Mouse (Mus musculus): ENCODE results near the gene Ccdc80.

Ccdc80 gene

DNA sequence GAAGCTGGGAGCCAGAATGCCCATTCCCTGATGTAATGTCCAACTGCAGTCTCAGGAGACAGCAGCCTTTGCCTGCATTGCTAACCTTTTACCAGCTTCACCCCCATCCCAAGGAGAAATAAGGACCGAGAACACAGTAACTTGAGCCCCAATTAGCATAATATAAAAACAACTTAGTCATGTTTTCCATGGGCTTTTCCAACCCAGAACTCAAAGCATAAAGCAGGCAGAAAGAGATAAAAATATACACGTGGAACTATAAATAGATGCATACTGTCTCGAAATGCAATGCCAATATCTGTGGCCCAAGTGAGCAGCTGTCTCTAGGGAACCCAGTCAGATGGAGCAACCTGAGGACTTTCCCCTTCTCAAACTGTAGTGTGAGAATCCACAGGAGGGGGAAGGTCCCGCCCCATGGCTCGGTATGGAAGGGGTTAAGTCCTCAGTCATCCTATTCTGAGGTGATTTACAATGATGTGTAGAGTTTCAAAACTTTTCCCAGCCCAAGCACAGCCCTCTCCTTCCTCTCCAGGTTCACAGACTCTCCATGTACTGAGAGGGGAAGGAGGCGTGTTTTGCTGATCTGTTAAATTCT lies at the start of gene Ccdc80:
Ccdc80 (plus strand) TSS at position 266 of the 595 bp plus-strand sequence.
- DNase-seq = peak; percentile 9

DNA sequence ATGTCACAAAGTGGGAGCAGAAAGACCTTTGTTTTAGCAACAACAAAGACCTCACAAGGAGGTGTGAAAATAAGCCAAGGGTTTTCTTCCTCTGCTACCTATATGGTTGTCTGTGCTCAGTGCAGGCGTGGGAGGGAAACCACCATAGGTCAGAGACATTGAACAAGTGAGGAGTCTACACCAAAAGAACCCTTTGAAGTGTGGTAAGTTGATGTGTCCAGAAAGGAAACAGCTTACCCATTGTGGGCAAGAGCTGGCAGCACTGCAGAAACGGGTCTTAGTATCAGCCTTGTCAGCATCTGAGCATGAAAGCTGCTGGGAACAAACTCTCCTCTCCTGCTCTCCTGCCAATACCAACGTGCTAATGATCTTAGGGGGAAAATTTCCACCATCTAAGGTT lies 48.4 kb upstream of the Ccdc80 start:
- no peak for DNase-seq

DNA sequence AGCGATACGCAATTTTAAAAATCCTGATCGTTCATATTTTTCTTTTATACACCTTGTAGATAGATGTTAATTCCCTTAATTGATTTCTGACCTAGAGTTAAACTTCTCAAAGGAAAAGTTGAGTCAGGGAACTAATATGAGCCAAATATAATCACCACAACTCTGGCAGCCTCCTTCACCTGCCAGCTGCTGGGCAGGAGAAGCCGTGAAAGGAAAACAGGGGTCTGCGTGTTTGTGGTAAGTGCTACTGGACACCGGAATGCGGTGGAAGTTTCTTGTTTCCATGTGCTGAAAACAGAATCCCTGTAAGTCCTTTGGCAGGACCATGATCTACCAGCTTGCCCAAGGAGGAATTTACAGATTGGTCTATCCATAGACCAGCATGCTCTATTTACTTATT lies 36.0 kb upstream of the Ccdc80 start:
- DNase-seq = no peak

DNA sequence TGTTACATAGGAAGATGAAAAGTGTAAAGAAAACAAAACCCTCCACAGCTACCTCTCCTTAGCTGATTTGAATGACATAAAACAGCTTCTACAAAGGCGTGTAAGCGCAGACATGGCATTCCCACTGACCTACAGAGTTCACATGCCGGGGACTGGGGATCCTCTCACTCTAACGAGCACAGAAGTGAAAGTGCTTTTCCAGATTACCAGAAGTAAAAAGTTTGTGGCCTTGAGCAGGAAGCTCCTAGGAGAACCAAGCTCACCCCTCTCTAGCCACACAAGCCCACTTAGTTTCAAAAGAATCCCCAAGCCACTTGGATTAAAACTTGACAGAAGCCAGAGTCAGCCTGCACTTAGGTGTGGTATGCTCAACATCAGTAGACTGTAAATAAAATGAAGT lies 35.3 kb upstream of the Ccdc80 start:
- no peak for DNase-seq

DNA sequence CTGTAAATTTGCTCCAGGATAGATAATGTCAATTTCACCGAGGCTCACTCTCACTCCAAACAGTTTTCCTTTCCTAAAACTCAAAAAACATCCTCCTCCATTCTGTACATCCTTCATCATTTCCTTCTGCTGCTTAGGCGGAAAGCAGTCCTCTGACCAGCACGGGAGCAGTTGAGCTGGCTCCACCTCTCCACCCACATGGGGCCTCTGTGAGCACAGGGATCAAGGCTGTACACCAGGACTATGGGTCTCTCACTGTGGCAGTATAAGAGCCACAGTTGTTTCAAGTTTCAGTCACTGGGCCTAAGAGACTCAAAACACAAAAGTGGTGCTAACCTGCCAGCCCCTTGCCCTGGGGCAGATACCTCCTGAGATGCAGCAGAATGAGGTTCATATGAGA lies 32.1 kb upstream of the Ccdc80 start:
- no peak for DNase-seq

DNA sequence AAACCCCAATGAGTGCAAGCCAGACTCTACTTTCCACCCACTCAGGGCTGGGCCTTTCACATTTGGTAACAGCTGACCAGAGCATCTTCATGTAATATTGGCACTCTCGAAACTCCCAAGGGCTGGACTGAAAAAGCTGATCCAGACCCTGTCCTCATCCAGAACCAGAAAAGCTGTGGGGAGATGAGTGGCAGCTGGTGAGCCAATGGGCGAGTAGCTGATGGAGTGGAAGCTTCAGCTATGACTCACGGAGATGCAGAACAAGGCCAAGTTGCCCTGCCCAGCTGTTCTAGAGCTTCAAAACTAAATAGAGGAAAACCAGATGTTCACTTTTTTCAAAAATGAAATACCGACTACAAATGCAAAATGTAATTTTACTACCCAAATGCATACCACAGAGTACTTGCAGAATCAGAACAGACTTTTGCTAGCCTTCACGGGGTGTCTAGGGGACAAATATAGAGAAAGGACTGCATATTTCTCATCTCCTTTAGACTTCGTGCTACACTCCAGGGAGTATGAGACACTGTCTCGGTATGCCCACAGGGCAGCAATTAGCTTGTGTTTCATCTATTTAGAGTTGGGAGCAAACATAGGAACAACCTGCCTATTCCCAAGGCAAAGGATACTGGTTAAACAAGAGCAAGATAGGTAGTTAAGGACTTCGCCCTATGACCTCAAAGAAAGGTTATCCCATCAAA lies 22.7 kb upstream of the Ccdc80 start:
- no peak for DNase-seq

DNA sequence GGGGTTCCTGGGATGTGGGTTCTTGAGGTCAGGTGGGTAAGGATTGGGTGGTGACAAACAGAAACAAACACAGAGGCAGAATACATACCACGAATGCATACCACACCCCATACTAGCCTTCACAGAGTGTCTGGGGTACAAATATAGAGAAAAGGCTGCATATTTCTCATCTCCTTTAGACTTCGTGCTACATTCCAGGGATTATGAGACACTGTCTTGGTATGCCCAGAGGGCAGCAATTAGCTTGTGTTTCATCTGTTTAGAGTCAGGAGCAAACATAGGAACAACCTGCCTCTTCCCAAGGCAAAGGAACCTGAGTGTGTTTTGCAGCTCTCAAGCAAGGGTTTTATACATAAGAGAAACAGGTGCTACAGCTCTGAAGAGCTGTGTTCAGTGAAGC lies 21.8 kb upstream of the Ccdc80 start:
- no peak for DNase-seq

DNA sequence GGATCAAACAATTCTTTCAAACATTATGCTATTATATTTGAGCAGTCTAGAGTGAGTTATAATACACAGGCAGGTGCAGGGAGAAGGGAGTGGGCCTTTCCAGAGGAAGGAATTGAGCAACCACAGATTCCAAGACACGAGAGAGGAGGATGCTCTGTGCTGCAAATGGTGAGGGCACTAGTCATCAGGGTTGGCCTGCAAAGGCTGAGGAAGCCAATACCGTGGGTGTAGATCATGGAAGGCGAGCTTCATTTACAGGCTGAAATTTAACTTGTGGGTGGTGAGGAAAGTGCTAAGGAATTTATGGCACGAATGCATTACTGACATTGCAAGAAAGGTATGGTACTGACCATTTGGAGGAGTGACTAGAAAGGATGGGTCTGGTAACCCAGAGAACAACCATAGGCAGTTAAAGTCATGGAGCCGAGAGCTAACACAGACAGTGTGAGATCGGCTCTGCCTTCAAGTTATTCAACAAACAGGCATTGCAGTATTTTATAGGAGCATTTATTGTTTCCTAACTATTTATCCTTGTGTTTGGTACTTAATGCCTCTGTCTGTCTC lies 15.6 kb upstream of the Ccdc80 start:
- DNase-seq = no peak

DNA sequence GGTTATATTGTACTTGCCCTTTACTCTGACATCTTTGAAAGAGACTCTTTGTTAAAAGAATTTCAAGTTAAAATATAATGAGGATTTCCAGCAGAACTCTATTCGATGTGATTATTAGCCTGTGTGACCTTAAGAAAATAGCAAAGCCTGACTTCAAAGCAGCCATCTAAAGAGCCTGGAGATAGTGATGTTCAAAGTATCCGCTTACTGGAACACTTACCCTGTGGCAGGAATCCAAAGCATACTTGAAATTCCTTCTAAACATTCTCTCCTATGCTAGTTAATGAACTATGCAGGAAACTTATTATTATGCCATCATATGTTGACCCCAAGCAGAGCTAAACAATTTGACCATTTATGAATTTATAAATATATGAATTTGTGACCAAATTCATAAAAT lies 13.9 kb upstream of the Ccdc80 start:
- no peak for DNase-seq

DNA sequence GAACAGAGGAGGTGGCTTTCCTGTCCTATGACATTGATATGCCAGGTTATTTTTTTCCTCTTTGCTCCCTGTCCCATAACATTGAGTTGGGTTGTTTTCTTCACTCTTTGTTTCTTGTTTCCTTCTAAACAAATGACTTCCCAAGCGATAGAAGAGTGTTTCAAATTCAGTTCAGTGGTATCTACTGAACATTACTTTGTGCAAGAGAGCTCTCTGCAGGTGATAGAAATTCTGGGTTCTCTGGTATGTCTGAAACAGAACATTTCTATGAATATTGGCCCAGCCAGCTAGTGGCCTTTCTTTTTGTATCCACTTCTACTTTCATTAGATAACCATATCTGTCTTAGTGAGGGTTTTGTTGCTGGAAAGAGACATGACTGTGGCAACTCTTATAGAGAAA lies 4.4 kb upstream of the Ccdc80 start:
- no peak for DNase-seq

DNA sequence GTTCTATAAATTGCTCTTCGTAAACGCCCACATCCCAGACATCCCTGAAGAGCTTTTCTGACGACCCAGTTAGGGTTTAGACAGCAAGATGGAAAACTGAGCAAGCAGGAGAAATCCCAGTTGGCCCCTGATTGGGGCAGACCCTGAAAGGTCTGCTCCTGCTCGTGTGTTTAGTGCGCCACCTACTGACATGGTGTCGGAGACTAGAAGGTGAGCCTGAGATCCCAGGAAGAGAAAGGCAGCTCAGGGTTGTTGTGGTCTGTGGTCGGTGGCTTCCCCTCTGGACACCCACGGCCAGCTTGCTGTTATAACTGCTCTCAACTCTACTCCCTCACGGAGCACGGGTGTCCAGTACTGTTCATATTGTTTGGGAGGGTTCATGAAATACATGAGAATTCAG lies 3.2 kb upstream of the Ccdc80 start:
- peak; percentile 75 for DNase-seq

DNA sequence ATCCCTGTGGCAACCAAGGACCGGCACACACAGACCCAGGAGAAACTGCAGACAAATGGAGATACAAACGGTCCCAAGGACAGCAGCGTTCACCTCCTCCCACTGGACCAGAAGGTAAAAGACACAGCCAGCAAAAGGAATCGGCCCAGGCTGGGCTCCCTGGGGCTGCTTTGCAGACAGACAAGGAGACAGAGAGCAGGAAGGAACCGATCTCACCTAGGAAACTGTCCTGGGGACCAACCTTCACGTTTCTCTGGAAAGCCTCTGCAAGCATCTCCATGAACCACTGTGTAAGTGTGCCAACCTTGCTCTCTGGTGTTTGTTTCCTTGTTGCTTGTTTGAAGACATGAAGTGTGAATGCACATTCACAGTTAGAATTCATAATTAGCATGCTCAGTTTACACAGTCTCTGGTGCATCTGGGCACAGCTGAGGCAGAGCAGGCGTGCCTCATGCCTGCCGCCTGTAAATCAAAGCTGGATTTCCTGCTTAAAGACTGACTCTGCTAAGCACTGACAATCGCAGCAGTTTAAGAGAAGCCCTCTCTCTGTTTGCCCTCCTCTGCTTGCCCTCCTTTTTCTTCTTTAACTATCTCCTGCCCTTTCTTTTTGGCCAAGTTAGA lies 1.0 kb downstream of the Ccdc80 start:
- no peak for DNase-seq

DNA sequence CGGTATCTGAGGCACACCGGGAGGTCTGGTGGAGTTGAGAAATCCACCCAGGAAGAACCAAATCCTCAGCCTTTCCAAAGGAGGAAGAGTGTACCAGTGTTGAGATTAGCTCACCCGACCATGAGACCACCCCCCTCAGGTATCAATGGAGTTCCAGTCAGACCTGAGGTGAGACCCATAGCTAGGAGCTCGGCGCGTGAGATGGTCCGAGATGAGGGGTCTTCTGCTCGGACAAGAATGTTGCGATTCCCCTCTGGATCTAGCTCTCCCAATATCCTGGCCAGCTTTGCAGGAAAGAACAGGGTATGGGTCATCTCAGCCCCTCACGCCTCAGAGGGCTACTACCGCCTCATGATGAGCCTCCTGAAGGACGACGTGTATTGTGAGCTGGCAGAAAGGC lies 1.8 kb downstream of the Ccdc80 start:
- no peak for DNase-seq

DNA sequence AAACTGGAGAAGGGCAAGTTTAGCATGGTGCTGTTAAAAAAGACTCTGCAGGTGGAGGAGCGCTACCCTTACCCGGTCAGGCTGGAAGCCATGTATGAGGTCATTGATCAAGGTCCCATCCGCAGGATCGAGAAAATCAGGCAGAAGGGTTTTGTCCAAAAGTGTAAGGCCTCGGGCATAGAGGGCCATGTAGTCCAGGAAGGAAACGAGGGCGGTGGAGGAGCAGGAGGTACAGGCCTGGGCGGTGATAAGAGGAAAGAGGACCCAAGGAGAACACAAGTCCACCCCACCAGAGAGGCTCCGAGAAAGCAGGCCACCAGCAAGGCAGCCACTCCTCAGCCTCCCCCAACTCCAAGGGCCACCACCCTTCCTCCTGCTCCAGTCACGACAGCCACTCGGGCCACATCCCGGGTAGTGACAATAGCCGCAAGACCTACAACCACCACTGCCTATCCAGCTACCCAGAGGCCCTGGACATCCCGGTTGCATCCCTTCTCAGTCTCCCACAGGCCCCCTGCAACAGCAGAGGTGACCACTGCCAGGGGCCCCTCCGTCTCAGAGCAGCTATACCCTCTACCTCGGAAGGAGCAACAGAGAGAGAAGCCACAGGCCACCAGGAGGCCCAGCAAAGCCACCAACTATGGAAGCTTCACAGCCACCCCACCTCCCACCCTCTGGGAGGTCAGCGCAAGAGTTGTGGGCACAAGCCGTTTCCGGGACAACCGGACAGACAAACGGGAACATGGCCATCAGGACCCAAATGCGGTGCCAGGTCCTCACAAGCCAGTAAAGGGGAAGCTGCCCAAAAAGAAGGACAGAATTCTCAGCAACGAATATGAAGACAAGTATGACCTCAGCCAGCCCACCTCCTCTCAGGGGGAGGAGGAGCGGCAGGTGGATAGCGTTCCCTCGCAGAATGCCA lies 2.6 kb downstream of the Ccdc80 start:
- DNase-seq = peak; percentile 7

DNA sequence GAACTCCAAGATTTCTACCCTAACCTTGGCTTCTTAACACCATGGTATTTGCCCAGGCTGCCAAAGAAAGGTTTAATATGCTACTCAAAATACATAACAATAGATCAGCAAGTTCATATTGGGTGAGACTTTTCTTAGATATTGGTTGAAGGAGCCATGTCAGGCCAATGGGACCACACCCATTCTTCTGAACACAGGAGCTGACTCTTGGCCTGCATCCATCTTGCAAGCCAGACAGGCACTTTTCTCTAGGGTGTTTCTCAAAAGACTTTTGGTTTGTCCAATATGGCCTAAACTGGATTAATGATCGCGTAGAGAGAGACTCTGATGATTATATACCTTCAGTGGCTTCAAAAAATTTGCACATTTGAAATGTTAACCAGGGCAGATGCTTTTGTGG lies 4.3 kb downstream of the Ccdc80 start:
- DNase-seq = no peak

DNA sequence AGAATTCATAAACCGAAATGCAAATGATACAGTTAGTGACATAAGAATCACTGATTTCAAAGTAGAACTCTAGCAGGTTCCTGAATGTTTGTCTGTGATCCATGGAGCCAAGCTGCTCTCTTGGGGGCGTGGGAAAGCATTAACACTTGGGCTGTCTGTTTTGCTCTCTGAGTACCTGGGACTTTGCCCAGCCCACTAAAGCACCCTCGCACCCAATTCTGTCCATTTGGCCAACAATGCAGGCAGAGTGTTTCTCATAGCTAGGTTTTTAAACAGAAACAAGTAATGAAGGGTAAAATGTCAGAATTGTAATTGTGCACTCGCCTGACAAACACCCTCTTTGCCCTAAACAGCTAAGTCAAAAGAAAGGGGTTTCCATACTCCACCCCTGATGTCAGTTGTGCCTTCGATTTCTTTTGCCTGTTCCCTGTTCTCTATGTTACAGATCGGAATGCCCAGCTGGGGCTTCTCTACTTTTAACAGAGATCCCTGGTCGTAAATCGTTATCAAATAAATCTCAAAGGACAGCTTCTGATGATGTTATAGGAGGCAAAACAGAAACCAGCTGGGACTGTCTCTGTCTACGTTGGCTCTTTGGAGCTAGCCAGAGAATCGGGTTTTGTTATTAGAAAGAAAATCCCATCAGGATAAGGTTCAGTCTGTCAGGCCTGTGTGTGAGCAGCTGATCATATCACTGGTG lies 5.1 kb downstream of the Ccdc80 start:
- no peak for DNase-seq

DNA sequence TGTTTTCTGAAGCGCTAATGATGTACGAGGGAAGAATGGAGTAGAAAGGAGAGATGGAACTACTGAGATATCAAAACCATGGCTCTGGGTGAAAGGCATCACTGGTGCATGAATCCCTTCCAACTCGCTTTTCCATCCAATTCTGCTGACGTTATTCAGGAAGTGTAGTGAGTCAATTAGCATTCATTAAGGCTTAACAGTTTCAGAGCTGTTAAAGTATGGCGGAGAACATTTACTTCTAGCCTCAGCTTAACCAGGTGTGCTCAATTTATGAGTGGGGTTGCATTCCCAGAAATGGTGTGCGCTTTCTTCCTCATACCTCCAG lies 5.6 kb downstream of the Ccdc80 start:
- no peak for DNase-seq

DNA sequence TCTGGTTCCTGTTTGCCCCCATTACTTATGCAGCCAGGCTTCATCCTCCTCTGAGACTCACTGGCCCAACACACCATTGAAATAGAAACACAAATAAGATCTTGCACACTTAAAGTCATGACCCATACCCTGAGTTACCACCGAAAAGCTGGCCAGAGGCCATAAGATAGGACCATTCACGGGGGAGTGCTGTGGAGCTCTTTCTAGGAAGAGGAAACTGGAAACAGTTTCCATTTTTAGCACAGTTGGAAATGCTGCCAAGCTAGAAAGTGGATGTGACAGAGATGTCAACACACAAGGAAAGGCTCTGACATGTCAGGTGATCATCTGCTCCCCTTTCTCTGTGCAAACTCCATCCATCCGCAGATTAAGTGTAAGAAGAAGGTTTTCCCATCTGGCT lies 7.7 kb downstream of the Ccdc80 start:
- no peak for DNase-seq

DNA sequence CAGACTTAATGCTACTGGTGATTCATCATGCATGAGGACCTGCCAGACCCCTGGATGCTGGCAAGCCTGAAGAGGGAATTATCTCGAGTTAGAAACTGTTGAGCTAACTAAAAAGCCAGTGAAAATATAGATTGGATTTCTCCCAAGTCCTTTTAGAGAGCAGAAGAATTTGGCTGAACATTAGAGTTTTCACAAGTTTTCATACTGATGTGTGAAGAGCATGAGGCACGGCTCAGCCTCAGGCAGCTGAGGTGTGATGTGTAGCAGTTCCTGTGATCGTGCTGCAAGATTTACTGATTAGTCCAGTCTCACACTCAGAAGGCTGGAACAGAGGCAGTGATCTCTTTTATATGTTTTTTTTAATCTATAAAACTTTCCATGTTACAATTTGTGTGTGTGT lies 11.8 kb downstream of the Ccdc80 start:
- no peak for DNase-seq

DNA sequence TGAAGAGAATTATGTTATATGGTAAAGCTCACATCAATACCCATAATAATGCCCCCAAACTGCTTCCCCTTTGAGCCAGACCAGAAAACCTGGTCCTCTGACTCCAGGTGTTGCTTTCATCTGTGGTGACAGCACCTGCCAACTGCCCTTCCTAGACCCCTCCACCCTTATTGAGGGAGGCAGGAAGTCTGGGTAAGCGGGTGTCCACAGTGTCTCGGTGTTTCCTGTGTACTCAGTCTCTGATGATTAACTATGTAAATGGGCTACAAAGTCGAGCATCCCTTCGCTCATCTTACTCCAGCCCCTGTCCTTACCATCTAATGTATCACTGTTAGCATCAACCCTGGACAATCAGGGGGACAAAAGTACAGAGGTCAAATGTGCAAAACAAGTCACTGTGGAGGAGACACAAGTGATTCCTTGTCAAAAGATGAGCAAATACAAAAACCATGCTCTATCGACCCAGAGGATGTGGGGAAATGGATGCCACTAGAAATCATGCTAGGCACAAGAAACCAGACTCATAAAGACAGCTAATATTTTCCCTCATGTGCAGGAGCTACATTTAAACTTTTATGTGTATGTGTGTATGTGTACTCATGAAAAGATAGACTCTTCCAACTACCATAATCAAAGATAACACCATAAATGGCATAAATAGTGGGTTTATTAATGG lies 15.1 kb downstream of the Ccdc80 start:
- no peak for DNase-seq

DNA sequence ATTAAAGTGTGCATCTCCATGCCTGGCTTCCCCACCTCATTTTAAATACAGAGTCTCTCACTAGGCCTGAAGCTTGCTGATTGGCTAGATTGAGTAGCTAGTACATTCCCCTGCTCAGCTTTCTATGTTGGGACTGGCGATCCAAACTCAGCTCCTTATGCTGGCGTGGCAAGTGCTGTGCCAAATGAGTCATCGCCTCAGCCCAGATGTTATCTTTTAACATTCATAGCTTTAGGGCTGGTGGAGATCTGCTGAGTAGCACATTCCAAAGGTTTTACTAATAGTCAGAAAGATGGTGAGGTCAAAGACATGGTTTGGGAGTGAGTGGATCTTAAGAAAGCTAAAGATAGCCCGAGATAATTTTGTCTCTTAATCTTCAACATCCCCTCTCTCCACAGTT lies 17.3 kb downstream of the Ccdc80 start:
- no peak for DNase-seq

DNA sequence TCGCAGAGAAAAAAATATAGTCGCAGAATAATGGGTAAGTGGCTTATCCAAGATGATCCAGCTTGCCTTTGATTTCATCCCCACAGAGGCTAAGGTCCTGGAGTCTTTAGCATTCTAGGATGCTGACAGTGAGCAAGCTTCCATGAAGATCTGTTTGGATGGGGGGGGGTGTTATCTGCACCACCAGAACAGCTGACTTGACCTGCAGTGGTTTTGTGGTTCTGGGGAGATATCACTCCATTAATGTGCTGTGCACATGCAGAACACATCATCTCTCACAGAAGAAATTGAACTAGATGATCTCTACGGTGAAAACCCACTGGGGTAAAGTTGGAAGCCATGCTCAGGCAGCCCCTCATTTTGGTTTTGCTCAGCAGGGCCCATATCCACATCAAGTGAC lies 24.0 kb downstream of the Ccdc80 start:
- DNase-seq = no peak

Measured in liver (tissue).